Mouse (Mus musculus) testis, adult 2 months (tissue): ENCODE results near the gene Ifna16. TPM values are rescaled to one million over a fixed set of nuclear protein-coding genes. Genes with fewer than 3 reads are reported as not detected.

Source experiments
- H3K27ac ChIP-seq: fragments of 200-500 bp; 2 replicates; pipeline ENCODE4 v1.5.1; 2012; ENCODE audit warnings: low read depth, low read length; ENCODE audit not compliant: control insufficient read depth, insufficient read depth
- H3K27me3 ChIP-seq: fragments of 200-500 bp; 2 replicates; pipeline ENCODE4 v1.6.1; 2012; ENCODE audit warnings: mild to moderate bottlenecking, low read length, moderate library complexity; ENCODE audit not compliant: control insufficient read depth, insufficient read depth
- H3K36me3 ChIP-seq: fragments of 200-500 bp; 2 replicates; pipeline ENCODE4 v1.6.1; 2012; ENCODE audit warnings: mild to moderate bottlenecking, low read length; ENCODE audit not compliant: control insufficient read depth, insufficient read depth
- H3K4me1 ChIP-seq: fragments of 200-500 bp; 2 replicates; pipeline ENCODE4 v1.6.1; 2012; ENCODE audit warnings: low read length; ENCODE audit not compliant: control insufficient read depth, insufficient read depth
- H3K4me3 ChIP-seq: fragments of 200-500 bp; 2 replicates; pipeline ENCODE4 v1.5.1; 2012; ENCODE audit warnings: low read depth, mild to moderate bottlenecking, low read length, moderate library complexity, mixed read lengths; ENCODE audit not compliant: control insufficient read depth
- CTCF ChIP-seq: fragments of 200-500 bp; IDR thresholded peaks from 2 replicates; pipeline ENCODE4 v1.5.1; 2012; ENCODE audit warnings: low read depth, mild to moderate bottlenecking, inconsistent platforms, low read length, moderate library complexity; ENCODE audit not compliant: control insufficient read depth, insufficient read depth, insufficient replicate concordance
- POLR2A ChIP-seq: fragments of 200-500 bp; IDR thresholded peaks from 2 replicates; pipeline ENCODE4 v1.6.1; 2012; ENCODE audit warnings: low read depth, mild to moderate bottlenecking, inconsistent platforms, low read length, moderate library complexity; ENCODE audit not compliant: control insufficient read depth
- polyA plus RNA-seq: library from polyadenylated mRNA; depleted of rRNA; stranded (reverse); fragments of >200 nt; gene quantifications from 2 replicates; pipeline ENCODE4 v1.2.3, GENCODE M21; 2012

The Ifna16 gene
- polyA plus RNA-seq, 1 experiment = not detected

- no peaks in the 10 kb centered on the region for H3K27me3 ChIP-seq
- H3K4me1 ChIP-seq = no peaks in the 10 kb centered on the region
- H3K27ac ChIP-seq = no peak within 1 kb of the TSS
- no peak within 1 kb of the TSS for H3K4me3 ChIP-seq
- H3K36me3 ChIP-seq = no peaks in the 10 kb centered on the region
- TF ChIP-seq CTCF (no peak), POLR2A (no peak)
Measured at GRCm38 (mm10) chr4:88691259-88691658, 14.5 kb upstream of the Ifna16 start, which contains the start of gene Ifnab. Gene Ifnab (minus strand): TSS chr4:88691359.

DNA sequence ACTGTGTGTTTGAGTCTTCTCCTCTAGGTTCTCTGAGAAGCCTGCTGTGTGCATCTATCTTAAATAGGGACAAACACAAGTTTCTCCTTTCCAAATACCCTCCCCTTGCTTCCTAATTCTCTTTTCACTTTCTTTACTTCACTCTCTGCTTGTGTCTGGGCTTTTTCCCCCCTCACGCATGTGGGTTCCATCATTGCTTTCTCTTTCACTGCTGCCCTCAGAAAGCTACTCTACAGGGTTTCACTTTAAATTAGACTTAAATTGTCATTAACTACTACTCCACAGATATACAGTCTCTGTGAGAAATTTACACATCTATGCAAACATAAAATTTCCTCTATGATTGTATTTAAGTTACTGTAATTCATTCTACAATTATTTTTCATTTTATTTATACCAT lies 7.1 kb upstream of the Ifna16 start, which contains the start of gene Ifna2:
Gene Ifna2 (minus strand): TSS at position 101 of the 400 bp plus-strand sequence.
- no peak within 1 kb of the TSS for H3K4me3 ChIP-seq
- H3K27me3 ChIP-seq = no peaks in the 10 kb centered on the region
- H3K36me3 ChIP-seq = no peaks in the 10 kb centered on the region
- no peaks in the 10 kb centered on the region for H3K4me1 ChIP-seq
- no peak within 1 kb of the TSS for H3K27ac ChIP-seq
- TF ChIP-seq POLR2A (no peak), CTCF (no peak)

- TF ChIP-seq POLR2A (no peak), CTCF (no peak)
Measured at GRCm38 (mm10) chr4:88681353-88681752, 4.6 kb upstream of the Ifna16 start.

DNA sequence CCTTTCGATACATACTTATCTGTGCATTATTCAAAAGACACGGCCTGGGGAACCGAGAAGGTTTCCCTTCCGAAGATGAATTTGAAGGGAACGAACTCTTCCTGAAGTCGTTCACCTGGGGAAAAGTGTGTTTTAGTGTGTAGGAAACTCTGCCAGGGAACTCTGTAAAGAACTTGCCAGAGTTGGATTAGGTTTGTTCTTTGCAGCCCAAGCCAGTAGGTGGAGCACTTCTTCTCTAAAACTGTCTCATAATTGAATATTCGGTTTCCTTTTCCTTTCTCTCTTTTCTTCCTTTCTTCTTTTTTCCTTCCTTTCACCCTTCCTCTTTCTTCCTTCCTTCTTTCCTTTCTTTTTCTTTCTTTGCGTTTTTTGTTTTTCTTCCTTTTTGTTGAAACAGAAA lies 3.6 kb upstream of the Ifna16 start:
- no peaks in the 10 kb centered on the region for H3K4me1 ChIP-seq
- H3K36me3 ChIP-seq = no peaks in the 10 kb centered on the region
- no peaks in the 10 kb centered on the region for H3K27me3 ChIP-seq
- H3K27ac ChIP-seq = no peak overlapping the region
- TF ChIP-seq POLR2A = no peak
- TF ChIP-seq CTCF = no peak
- no peak overlapping the region for H3K4me3 ChIP-seq

More at GRCm38 (mm10) chr4:88681353-88681752, 4.6 kb upstream of the Ifna16 start:
- Histone ChIP-seq H3K27ac (no peak overlapping the region), H3K4me1 (no peaks in the 10 kb centered on the region), H3K27me3 (no peaks in the 10 kb centered on the region), H3K4me3 (no peak overlapping the region), H3K36me3 (no peaks in the 10 kb centered on the region)

- no peaks in the 10 kb centered on the region for H3K27me3 ChIP-seq
- no peaks in the 10 kb centered on the region for H3K4me1 ChIP-seq
- TF ChIP-seq CTCF (no peak), POLR2A (no peak)
- H3K4me3 ChIP-seq = no peak overlapping the region
- no peak overlapping the region for H3K27ac ChIP-seq
- H3K36me3 ChIP-seq = no peaks in the 10 kb centered on the region
Measured at GRCm38 (mm10) chr4:88655461-88655860, 21.3 kb downstream of the Ifna16 start.

- Histone ChIP-seq H3K36me3 (no peaks in the 10 kb centered on the region), H3K27me3 (no peaks in the 10 kb centered on the region), H3K4me3 (no peak overlapping the region), H3K4me1 (no peaks in the 10 kb centered on the region), H3K27ac (no peak overlapping the region)
- TF ChIP-seq POLR2A (no peak), CTCF (no peak)
Measured at GRCm38 (mm10) chr4:88653644-88654043, 23.1 kb downstream of the Ifna16 start.

- TF ChIP-seq POLR2A (no peak), CTCF (no peak)
- no peaks in the 10 kb centered on the region for H3K27me3 ChIP-seq
- H3K4me3 ChIP-seq = no peak within 1 kb of the TSS
- no peak within 1 kb of the TSS for H3K27ac ChIP-seq
- no peaks in the 10 kb centered on the region for H3K4me1 ChIP-seq
- H3K36me3 ChIP-seq = no peaks in the 10 kb centered on the region
Measured at GRCm38 (mm10) chr4:88644359-88644758, 32.4 kb downstream of the Ifna16 start, which contains the start of gene Ifna13. Gene Ifna13 (minus strand): TSS chr4:88644459.

DNA sequence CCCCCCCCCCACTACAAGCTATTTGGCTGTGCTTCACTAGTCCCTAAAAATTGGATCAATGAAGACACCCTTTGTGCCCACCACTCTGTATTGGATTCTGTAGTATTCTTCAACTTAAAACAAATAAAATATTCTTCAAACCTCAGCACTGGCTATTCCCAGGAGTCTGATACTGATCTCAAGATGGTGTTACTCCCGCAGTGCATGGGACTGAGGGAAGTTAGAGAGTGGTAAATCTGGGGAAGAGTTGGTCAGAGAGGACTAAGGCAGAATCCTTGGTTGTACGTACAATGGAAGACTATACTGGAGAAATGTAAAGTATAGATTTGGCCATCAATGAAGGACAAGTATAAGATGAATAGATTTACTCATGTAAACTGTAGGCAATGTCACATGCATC lies 34.2 kb downstream of the Ifna16 start:
- TF ChIP-seq CTCF = no peak
- no peak for TF ChIP-seq POLR2A
- Histone ChIP-seq H3K4me1 (no peaks in the 10 kb centered on the region), H3K27ac (no peak overlapping the region), H3K4me3 (no peak overlapping the region), H3K36me3 (no peaks in the 10 kb centered on the region), H3K27me3 (no peaks in the 10 kb centered on the region)
